Mouse (Mus musculus) thymus, adult 2 months (tissue): ENCODE data around the gene Gm5771.
"Not testable (repeated sequence)": the region's sequence is repeated elsewhere in the genome, so short reads cannot be mapped to it uniquely, and the experiment has no call there.

ENCODE experiments used
- CTCF ChIP-seq: fragments of 200-500 bp; IDR thresholded peaks from 2 replicates; pipeline ENCODE4 v1.5.1; 2012; ENCODE audit warnings: mild to moderate bottlenecking, control low read depth, low read length, moderate library complexity, borderline replicate concordance; ENCODE audit not compliant: control insufficient read depth, poor library complexity, insufficient read depth; ENCODE audit errors: extremely low read depth
- POLR2A ChIP-seq: fragments of 200-500 bp; IDR thresholded peaks from 2 replicates; pipeline ENCODE4 v1.6.1; 2012; ENCODE audit warnings: mild to moderate bottlenecking, low read length, control low read depth, moderate library complexity; ENCODE audit not compliant: control insufficient read depth, poor library complexity, insufficient read depth; ENCODE audit errors: extremely low read depth

DNA sequence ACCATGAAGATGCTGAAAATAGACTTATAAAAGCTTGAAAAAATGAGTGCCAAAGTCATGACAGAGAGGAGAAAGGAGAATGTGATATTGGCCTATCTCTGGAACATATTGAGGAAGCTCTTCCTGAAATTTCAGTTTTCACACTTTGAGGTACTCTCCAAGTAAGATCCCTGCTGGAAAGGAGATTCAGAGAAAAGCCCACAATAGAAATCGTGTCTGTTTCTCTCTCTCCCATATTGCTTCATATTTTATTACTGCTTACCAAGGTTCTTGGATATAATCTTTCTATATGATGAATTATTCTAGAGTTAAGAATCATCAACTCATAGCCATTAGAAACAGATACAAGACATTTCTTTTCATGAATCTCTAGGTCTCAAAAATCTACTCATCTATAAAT lies 516 bp upstream of the Gm5771 start:
- not testable (repeated sequence) for TF ChIP-seq POLR2A, CTCF
